Mouse (Mus musculus) 3T3-L1 (cell line): ENCODE data around the gene Fam126a.

Experiments
- DNase-seq: peaks from one replicate; pipeline ENCODE4 v3.0.0-alpha.2; 2015; ENCODE audit warnings: low read depth, low spot score

Fam126a gene

GRCm38 (mm10) chr5:23992876-23993552 lies 37.5 kb downstream of the Fam126a start:
- peak; percentile 91 for DNase-seq

GRCm38 (mm10) chr5:23990001-23990400 lies 40.5 kb downstream of the Fam126a start:
- no peak for DNase-seq

GRCm38 (mm10) chr5:23987792-23988191 lies 42.7 kb downstream of the Fam126a start:
- DNase-seq, result no peak

GRCm38 (mm10) chr5:23982081-23982480 lies 48.4 kb downstream of the Fam126a start:
- no peak for DNase-seq

GRCm38 (mm10) chr5:23978516-23978915 lies 52.0 kb downstream of the Fam126a start:
- DNase-seq, result no peak

GRCm38 (mm10) chr5:23974994-23975575 lies 55.4 kb downstream of the Fam126a start:
- DNase-seq, result peak; percentile 15

GRCm38 (mm10) chr5:23967705-23968104 lies 62.8 kb downstream of the Fam126a start:
- peak; percentile 5 for DNase-seq

GRCm38 (mm10) chr5:23964599-23965165 lies 65.8 kb downstream of the Fam126a start:
- DNase-seq, result no peak

GRCm38 (mm10) chr5:23953047-23953446 lies 77.4 kb downstream of the Fam126a start:
- DNase-seq, result no peak

GRCm38 (mm10) chr5:23948071-23948470 lies 82.4 kb downstream of the Fam126a start:
- no peak for DNase-seq

- DNase-seq, result no peak
Observed at GRCm38 (mm10) chr5:23945056-23945455, 85.4 kb downstream of the Fam126a start.

- DNase-seq, result peak; percentile 29
Observed at GRCm38 (mm10) chr5:23943534-23943933, 87.0 kb downstream of the Fam126a start.

GRCm38 (mm10) chr5:23923481-23924165 lies 106.9 kb downstream of the Fam126a start:
- DNase-seq, result peak; percentile 5

- no peak for DNase-seq
Observed at GRCm38 (mm10) chr5:23922516-23923291, 107.8 kb downstream of the Fam126a start.

- DNase-seq, result no peak
Observed at GRCm38 (mm10) chr5:23921316-23921715, 109.2 kb downstream of the Fam126a start.

- DNase-seq, result no peak
Observed at GRCm38 (mm10) chr5:23919892-23920731, 110.4 kb downstream of the Fam126a start.

- no peak for DNase-seq
Observed at GRCm38 (mm10) chr5:23917301-23917700, 113.2 kb downstream of the Fam126a start.

GRCm38 (mm10) chr5:23911556-23911955 lies 118.9 kb downstream of the Fam126a start:
- DNase-seq, result no peak

- DNase-seq, result peak; percentile 13
Observed at GRCm38 (mm10) chr5:23909256-23909655, 121.2 kb downstream of the Fam126a start.

- DNase-seq, result no peak
Observed at GRCm38 (mm10) chr5:23908486-23909090, 121.9 kb downstream of the Fam126a start.
